Mouse (Mus musculus) lung, postnatal 0 days (tissue): Measurements from ENCODE around the gene Zdhhc14.

Experiments used
- CTCF ChIP-seq: IDR thresholded peaks from 2 replicates; pipeline ENCODE4 v1.5.1; 2016; ENCODE audit warnings: antibody characterized with exemption, mild to moderate bottlenecking
- EP300 ChIP-seq: IDR thresholded peaks from 2 replicates; pipeline ENCODE4 v1.6.1; 2016; ENCODE audit warnings: antibody characterized with exemption, mild to moderate bottlenecking, control low read depth

- TF ChIP-seq CTCF, result no peak
- no peak for TF ChIP-seq EP300
These were observed 193.0 kb downstream of the Zdhhc14 start for GRCm38 (mm10) chr17:5685324-5685723.
